Mouse (Mus musculus) lung, embryonic 15.5 days (tissue): ENCODE measurements around the gene Slc22a2. TPM values are rescaled to one million over a fixed set of nuclear protein-coding genes. Genes with fewer than 3 reads are reported as not detected.
A peak's percentile ranks its signal among the peaks of the same experiment; 100 is the strongest.

Experiments
- ATAC-seq: fragments of 200-750 bp; cut with Nextera tagmentation; 2 replicates; pipeline ENCODE4 v1.8.0; 2017; ENCODE audit warnings: moderate number of reproducible peaks, borderline replicate concordance; ENCODE audit not compliant: low FRiP score, low TSS enrichment; ENCODE audit errors: extremely low read depth
- H3K27ac ChIP-seq: fragments of 300-500 bp; sonication (generic); 2 replicates; pipeline ENCODE4 v1.5.1; 2015; ENCODE audit warnings: moderate library complexity, mild to moderate bottlenecking, inconsistent platforms
- H3K27me3 ChIP-seq: fragments of 300-500 bp; sonication (generic); 2 replicates; pipeline ENCODE4 v1.6.1; 2015; ENCODE audit warnings: inconsistent platforms
- H3K36me3 ChIP-seq: fragments of 300-500 bp; sonication (generic); 2 replicates; pipeline ENCODE4 v1.6.1; 2015; ENCODE audit warnings: inconsistent platforms
- H3K4me1 ChIP-seq: fragments of 300-500 bp; sonication (generic); 2 replicates; pipeline ENCODE4 v1.6.1; 2015; ENCODE audit warnings: inconsistent platforms
- H3K4me2 ChIP-seq: fragments of 300-500 bp; sonication (generic); 2 replicates; pipeline ENCODE4 v1.6.1; 2015; ENCODE audit warnings: inconsistent platforms, mild to moderate bottlenecking, moderate library complexity
- H3K4me3 ChIP-seq: fragments of 300-500 bp; sonication (generic); 2 replicates; pipeline ENCODE4 v1.5.1; 2015; ENCODE audit warnings: mild to moderate bottlenecking, inconsistent platforms
- H3K9ac ChIP-seq: fragments of 300-500 bp; sonication (generic); 2 replicates; pipeline ENCODE4 v1.6.1; 2015; ENCODE audit warnings: inconsistent platforms
- H3K9me3 ChIP-seq: fragments of 300-500 bp; sonication (generic); 2 replicates; pipeline ENCODE4 v1.6.1; 2016; ENCODE audit warnings: inconsistent platforms
- WGBS: fragments of 180-500 bp; shearing (Covaris S2); methylation state at CpG from one replicate; pipeline ENCODE4 v1.1.7; 2015; 5-methylcytosine and 5-hydroxymethylcytosine counted together
- polyA plus RNA-seq: library from polyadenylated mRNA; unstranded; fragments of >200 nt; fragmentation: Nextera tagmentation; extraction: Ambion mirVana; gene quantifications from 2 replicates; pipeline ENCODE4 v1.2.1, GENCODE M21; 2015

Slc22a2 gene
- polyA plus RNA-seq, 1 experiment from 2014 or later = 0.06 TPM

DNA sequence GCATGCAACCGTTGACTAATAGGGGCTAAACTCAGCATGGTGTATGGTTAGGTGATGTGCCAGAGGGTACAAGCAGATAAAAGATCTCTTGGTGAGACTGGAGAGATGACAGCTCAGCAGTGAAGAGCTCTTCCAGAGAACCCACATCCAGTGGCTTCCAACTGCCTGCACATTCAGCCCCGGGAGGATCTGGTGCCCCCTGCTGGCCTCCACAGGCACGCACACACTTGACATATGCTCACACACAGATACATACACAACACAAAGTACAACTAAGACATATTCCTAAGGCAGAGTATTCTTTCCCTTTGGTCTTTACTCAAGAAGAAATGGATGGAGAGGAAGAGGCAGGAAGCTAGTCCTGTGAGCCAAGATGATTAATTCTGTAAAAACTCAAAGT is 55.7 kb downstream of the Slc22a2 start:
- no peak overlapping the region for H3K9ac ChIP-seq
- H3K4me1 ChIP-seq = peaks cover 5% of the 10 kb centered on the region
- no peak overlapping the region for H3K4me3 ChIP-seq
- no peak overlapping the region for H3K27ac ChIP-seq
- no peaks in the 10 kb centered on the region for H3K9me3 ChIP-seq
- H3K27me3 ChIP-seq = no peaks in the 10 kb centered on the region
- no peak for ATAC-seq
- no peaks in the 10 kb centered on the region for H3K36me3 ChIP-seq
- H3K4me2 ChIP-seq = no peak overlapping the region
- WGBS = 85% methylated on average over 3 of the region's 3 CpGs

DNA sequence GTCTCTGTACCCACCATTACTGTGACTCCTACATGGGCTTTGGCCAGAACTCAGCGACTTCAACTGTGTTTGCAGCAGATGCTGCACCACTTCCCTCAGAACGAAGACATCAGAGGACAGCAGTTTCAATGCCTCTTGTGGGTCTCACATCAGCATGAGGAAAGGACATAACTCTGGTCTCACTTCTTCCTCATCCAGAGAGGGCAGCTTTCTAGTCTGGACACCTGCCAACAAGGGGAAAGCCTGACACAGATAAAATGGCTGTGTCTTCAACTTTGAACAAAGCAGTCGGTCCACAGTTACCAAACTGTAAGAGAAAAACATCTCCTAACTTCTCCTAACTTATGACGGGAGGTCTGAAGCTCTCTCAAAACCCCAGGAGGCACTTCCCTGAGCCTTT is 57.2 kb downstream of the Slc22a2 start:
- Histone ChIP-seq H3K9ac (no peak overlapping the region), H3K4me2 (no peak overlapping the region), H3K9me3 (no peaks in the 10 kb centered on the region), H3K27me3 (no peaks in the 10 kb centered on the region), H3K4me1 (no peaks in the 10 kb centered on the region; the same call in 1 of the 2 replicates), H3K4me3 (no peak overlapping the region), H3K27ac (0 out of 2 replicates have a peak overlapping the region, but pooled peaks have one; percentile 15), H3K36me3 (no peaks in the 10 kb centered on the region)
- ATAC-seq = peak; percentile 64
- 46% methylated on average over 4 of the region's 4 CpGs for WGBS

DNA sequence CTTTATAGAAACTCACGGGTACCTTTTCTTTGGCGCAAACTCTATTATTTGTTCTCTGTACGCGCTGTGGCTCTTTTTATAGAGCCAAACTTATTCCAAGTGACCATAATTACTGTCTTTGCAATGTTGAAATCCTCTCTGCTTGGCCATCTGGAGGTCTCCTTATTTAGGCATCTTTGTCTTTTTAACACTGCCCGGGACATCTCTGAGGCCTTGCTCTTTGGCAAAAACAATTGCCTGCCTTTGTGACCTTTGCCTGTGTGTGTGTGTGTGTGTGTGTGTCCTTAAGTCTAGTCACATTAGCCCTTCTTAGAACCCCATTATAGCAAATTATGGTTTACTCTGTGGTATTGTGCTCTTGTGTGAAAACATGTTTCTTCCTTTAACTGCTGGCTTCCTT is 61.5 kb downstream of the Slc22a2 start:
- Histone ChIP-seq H3K4me1 (no peaks in the 10 kb centered on the region), H3K4me2 (no peak overlapping the region), H3K4me3 (no peak overlapping the region), H3K9me3 (no peaks in the 10 kb centered on the region), H3K9ac (no peak overlapping the region), H3K36me3 (no peaks in the 10 kb centered on the region), H3K27ac (peak overlapping the region; percentile 35; the same call in 1 of the 2 replicates), H3K27me3 (no peaks in the 10 kb centered on the region)
- peak; percentile 47; the same call in 1 of the 2 replicates for ATAC-seq
- 72% methylated on average over 5 of the region's 5 CpGs for WGBS

DNA sequence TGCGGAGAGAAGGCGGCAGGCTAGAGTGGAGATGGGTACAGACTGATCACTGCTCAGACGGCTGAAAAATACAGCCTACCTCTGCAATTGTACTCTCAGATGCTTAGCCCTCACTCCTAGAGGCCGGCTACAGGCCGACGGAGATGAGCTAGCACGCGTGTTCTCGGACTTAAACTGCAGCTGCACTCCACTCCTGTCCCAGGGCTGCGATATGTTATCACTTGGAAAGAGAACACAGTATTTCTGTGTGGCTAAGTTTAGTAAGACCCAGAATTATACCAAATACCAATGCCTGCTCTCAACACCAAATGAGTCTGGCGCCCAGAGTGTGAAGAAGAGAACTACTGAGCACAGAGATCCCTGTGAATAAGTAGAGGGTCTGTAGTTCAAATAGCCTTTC is 68.7 kb downstream of the Slc22a2 start:
- no peaks in the 10 kb centered on the region for H3K36me3 ChIP-seq
- no peaks in the 10 kb centered on the region for H3K4me1 ChIP-seq
- no peaks in the 10 kb centered on the region for H3K27me3 ChIP-seq
- ATAC-seq = no peak
- H3K4me3 ChIP-seq = no peak overlapping the region
- H3K4me2 ChIP-seq = no peak overlapping the region
- WGBS = 84% methylated on average over 11 of the region's 11 CpGs
- no peak overlapping the region for H3K9ac ChIP-seq
- no peak overlapping the region for H3K27ac ChIP-seq
- no peaks in the 10 kb centered on the region for H3K9me3 ChIP-seq

DNA sequence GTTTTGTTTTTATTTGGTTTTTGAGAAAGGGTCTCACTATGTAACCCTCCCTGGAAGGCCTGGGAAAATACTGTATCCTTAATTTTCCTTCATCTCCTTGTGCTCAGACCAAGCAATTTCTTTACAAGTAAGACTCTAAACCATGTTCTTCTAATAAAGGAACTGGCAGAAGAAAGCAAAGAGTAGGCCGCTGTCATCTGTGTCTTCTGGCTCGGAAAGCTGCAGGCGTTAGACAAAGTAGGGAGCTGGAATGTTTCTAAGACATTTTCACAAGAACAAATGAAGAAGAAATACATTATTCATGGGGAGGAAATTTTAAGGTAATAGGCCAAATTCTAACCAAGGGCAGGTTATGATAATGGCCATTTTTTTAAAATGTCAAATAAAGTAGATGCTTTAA is 70.1 kb downstream of the Slc22a2 start:
- ATAC-seq = no peak
- Histone ChIP-seq H3K9me3 (no peaks in the 10 kb centered on the region), H3K4me3 (no peak overlapping the region), H3K4me1 (no peaks in the 10 kb centered on the region), H3K27me3 (no peaks in the 10 kb centered on the region), H3K36me3 (no peaks in the 10 kb centered on the region), H3K27ac (no peak overlapping the region), H3K4me2 (no peak overlapping the region), H3K9ac (no peak overlapping the region)
- WGBS = 85% methylated on average over 3 of the region's 3 CpGs

DNA sequence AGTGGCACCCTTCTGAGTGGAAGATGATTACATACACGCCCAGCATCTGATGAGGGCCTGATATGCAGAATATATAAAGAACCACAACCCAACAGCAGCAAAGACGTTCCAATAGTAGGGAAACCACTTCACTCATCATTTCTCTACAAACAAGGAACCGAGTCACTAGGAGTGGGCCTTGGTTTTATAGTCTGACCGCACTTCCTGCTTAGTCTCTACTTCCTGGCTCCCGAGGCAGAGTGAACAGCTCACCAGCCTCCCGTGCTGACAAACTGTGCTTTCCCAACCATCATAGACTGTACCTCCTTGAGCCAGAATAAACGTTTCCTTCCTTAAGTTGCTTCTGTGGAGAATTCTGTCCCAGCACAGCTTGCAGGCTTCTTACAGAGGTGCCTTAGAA is 71.9 kb downstream of the Slc22a2 start:
- WGBS = 60% methylated on average over 7 of the region's 7 CpGs
- H3K4me3 ChIP-seq = no peak overlapping the region
- no peak overlapping the region for H3K9ac ChIP-seq
- no peaks in the 10 kb centered on the region for H3K9me3 ChIP-seq
- no peak for ATAC-seq
- H3K4me1 ChIP-seq = 0 out of 2 replicates have a peak, but pooled peaks cover 2% of the 10 kb centered on the region
- H3K36me3 ChIP-seq = no peaks in the 10 kb centered on the region
- H3K4me2 ChIP-seq = no peak overlapping the region
- no peak overlapping the region for H3K27ac ChIP-seq
- no peaks in the 10 kb centered on the region for H3K27me3 ChIP-seq

DNA sequence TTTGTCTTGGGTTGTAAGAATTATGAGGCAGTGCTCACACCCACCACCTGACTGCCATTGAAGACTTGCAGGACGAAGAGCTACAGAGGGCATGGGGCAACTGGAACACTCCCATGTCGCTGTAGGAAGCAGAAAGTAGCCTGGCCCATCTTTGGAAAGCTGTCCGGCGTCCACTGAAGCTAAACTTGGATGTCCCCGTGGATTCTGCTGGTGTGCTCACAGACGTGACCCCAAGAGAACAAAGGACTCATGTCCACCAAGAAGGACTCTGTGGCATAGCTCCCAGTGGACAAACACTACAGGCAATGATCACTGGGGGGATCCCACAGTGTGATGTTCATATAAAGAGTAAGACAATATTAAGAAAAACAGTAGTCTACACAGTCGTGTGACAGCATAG is 74.9 kb downstream of the Slc22a2 start:
- 0 out of 2 replicates have a peak, but pooled peaks cover 3% of the 10 kb centered on the region for H3K4me1 ChIP-seq
- no peaks in the 10 kb centered on the region for H3K9me3 ChIP-seq
- ATAC-seq = no peak
- H3K9ac ChIP-seq = no peak overlapping the region
- no peaks in the 10 kb centered on the region for H3K36me3 ChIP-seq
- no peaks in the 10 kb centered on the region for H3K27me3 ChIP-seq
- 81% methylated on average over 7 of the region's 7 CpGs for WGBS
- H3K27ac ChIP-seq = no peak overlapping the region
- no peak overlapping the region for H3K4me2 ChIP-seq
- no peak overlapping the region for H3K4me3 ChIP-seq

DNA sequence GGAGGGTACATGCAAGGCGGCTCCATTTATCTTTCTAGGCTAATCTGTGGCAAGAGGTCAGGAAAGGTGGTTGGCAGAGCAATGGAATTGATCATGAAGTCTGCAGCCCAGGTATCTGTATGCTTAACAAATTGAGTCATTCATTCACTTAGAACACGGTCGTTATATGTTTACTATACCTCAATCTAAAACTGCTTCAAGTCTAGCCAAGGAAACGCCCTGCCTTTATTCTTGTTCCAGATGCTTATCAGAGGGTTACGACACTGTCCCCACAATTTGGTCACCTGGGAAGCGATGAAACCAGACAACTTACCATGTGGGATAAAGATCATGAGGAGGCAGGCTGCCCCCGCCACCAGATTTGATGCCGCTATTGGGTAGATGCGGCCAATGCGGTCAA is 75.3 kb downstream of the Slc22a2 start:
- H3K4me1 ChIP-seq = 0 out of 2 replicates have a peak, but pooled peaks cover 3% of the 10 kb centered on the region
- H3K4me2 ChIP-seq = no peak overlapping the region
- H3K27ac ChIP-seq = no peak overlapping the region
- ATAC-seq = no peak
- H3K36me3 ChIP-seq = no peaks in the 10 kb centered on the region
- 85% methylated on average over 10 of the region's 10 CpGs for WGBS
- no peaks in the 10 kb centered on the region for H3K27me3 ChIP-seq
- no peaks in the 10 kb centered on the region for H3K9me3 ChIP-seq
- H3K9ac ChIP-seq = no peak overlapping the region
- no peak overlapping the region for H3K4me3 ChIP-seq

DNA sequence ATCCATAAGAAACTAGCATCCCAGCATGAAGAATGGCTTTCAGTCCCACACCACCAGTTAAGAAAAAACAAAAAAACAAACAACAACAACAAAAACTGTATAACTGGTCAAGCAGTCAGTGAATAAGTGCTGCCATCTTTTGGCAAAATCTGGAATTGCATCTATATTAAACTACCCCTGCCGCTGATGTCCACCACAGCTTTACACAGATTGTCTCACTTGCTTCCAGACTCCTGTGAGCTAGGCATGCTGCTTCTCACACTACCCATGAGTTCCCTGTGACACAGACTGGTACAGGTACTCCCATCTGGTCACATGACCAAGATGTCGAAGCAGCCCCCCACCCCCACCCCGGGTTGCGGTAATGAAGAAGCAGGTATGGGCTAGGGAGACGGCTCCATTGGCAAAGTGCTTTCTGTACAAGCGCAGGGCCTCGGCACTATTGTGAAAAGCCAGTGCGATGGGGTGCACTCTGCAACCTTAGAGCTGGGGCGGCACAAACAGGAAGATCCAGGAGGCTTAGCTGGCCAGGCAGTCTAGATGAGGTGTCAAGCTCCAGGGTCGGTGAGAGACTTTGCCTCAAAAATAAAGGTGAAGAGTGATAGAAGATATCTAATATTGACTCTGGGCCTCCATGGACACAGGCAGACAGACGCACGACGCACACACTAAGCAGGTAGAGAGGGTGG is 76.8 kb downstream of the Slc22a2 start:
- H3K9ac ChIP-seq = no peak overlapping the region
- H3K27me3 ChIP-seq = no peaks in the 10 kb centered on the region
- 66% methylated on average over 13 of the region's 13 CpGs for WGBS
- H3K4me3 ChIP-seq = no peak overlapping the region
- 0 out of 2 replicates have a peak, but pooled peaks have one; percentile 32 for ATAC-seq
- H3K9me3 ChIP-seq = no peaks in the 10 kb centered on the region
- H3K4me2 ChIP-seq = no peak overlapping the region
- H3K4me1 ChIP-seq = 0 out of 2 replicates have a peak, but pooled peaks cover 3% of the 10 kb centered on the region
- no peaks in the 10 kb centered on the region for H3K36me3 ChIP-seq
- no peak overlapping the region for H3K27ac ChIP-seq

DNA sequence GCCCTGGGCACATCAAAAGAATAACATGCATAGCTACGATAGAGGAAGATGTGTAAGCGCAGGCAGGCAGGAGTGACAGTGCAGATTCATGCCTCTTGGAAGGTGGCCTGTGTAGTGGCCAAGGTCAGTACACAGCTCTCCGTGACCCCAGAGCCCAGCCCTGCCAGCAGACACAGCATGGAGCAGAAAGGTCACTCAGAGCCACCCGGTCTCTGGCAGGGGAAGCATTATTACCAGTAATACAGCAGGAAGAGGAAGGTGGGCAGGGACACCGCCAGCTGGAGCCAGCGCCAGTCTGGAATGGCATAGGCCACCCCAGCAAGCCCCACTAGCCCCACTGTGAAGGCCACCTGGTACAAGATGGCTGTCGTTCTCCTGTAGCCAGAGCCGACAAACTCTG is 80.2 kb downstream of the Slc22a2 start:
- Histone ChIP-seq H3K4me1 (peaks cover 12% of the 10 kb centered on the region), H3K27me3 (no peaks in the 10 kb centered on the region), H3K36me3 (no peaks in the 10 kb centered on the region), H3K9ac (no peak overlapping the region), H3K9me3 (no peaks in the 10 kb centered on the region), H3K4me3 (no peak overlapping the region), H3K4me2 (no peak overlapping the region), H3K27ac (no peak overlapping the region)
- no peak for ATAC-seq
- 74% methylated on average over 8 of the region's 8 CpGs for WGBS

DNA sequence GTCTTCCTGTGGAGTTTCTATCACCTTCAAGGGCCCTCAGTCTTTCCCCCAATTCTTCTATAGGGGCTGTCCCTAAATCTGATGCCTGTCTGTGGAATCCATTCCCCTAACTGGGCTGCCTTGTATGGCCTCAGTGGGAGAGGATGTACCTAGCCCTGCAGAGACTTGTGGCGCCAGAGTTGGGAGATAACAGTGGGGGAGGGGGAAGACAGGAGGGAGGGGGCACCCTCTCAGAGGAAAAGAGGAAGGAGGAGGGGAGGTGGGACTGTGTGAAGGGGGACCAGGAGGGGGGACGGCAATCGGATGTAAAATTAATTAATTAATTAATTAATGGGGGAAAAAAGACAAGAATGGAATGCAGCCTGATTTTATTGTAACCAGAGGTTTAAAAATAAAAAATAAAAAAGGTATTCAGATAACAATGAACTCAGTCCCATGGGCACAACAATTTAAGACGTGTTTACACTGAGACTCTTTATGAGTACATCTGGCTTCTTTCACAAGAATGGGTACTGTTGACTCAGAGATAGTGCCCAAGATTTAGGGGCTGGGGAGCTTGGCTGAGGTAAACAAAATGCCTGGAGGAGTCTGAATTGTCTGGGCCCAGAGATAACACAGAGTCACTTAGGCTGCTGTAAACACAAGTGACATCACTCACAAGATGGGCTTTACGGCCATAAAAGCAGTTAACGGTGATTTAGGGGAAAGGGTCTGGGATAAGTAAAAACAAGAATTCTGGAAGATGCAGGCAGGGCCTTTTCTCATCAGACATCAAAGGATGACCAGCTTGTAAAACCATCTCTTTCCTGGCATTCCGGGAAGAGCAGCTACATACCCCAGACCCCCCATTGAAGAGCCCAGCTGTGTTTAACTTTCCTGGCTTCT is 84.8 kb downstream of the Slc22a2 start:
- ATAC-seq = no peak
- H3K4me2 ChIP-seq = no peak overlapping the region
- H3K27ac ChIP-seq = peak overlapping the region; percentile 53; the same call in 1 of the 2 replicates
- H3K27me3 ChIP-seq = no peaks in the 10 kb centered on the region
- no peak overlapping the region for H3K4me3 ChIP-seq
- H3K9me3 ChIP-seq = no peaks in the 10 kb centered on the region
- no peak overlapping the region for H3K9ac ChIP-seq
- H3K4me1 ChIP-seq = peaks cover 18% of the 10 kb centered on the region
- 16% methylated on average over 7 of the region's 7 CpGs for WGBS
- H3K36me3 ChIP-seq = no peaks in the 10 kb centered on the region

DNA sequence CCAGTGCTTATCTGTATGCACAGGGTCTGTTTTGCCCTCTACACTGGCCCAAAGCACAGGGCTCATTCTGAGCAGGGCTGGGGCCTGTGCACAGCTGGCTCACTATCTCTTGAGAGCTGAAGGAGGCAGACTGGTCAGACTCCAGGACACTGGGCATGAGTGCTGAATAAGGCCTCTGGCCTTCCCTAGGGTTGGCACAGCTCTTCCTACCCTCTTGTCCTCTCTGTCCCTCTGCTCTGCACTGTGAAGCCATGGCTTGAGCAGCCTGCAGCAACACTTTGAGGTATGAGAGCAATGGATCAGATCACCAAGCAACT is 85.4 kb downstream of the Slc22a2 start:
- H3K36me3 ChIP-seq = no peaks in the 10 kb centered on the region
- ATAC-seq = no peak
- peak overlapping the region; percentile 53; the same call in 1 of the 2 replicates for H3K27ac ChIP-seq
- no peaks in the 10 kb centered on the region for H3K27me3 ChIP-seq
- no peak overlapping the region for H3K4me3 ChIP-seq
- H3K9me3 ChIP-seq = no peaks in the 10 kb centered on the region
- H3K4me1 ChIP-seq = peaks cover 18% of the 10 kb centered on the region
- H3K9ac ChIP-seq = no peak overlapping the region
- H3K4me2 ChIP-seq = no peak overlapping the region
